Mouse (Mus musculus) heart, embryonic 12.5 days (tissue): ENCODE results near the gene Agrn. TPM values are rescaled to one million over a fixed set of nuclear protein-coding genes. Genes with fewer than 3 reads are reported as not detected.

Experiments
- ATAC-seq: fragments of 200-750 bp; cut with Nextera tagmentation; 2 replicates; pipeline ENCODE4 v1.8.0; 2017; ENCODE audit warnings: moderate TSS enrichment, moderate library complexity; ENCODE audit not compliant: insufficient number of reproducible peaks, low FRiP score
- H3K27ac ChIP-seq: fragments of 300-500 bp; sonication (generic); 2 replicates; pipeline ENCODE4 v1.5.1; 2016; ENCODE audit warnings: mild to moderate bottlenecking, moderate library complexity; ENCODE audit not compliant: poor library complexity, severe bottlenecking
- H3K27me3 ChIP-seq: fragments of 300-500 bp; sonication (generic); replicated peaks from 2 replicates; pipeline ENCODE4 v1.6.1; 2016; ENCODE audit warnings: mild to moderate bottlenecking, moderate library complexity
- H3K36me3 ChIP-seq: fragments of 300-500 bp; sonication (generic); 2 replicates; pipeline ENCODE4 v1.6.1; 2016; ENCODE audit warnings: mild to moderate bottlenecking, moderate library complexity
- H3K4me1 ChIP-seq: fragments of 300-500 bp; sonication (generic); replicated peaks from 2 replicates; pipeline ENCODE4 v1.6.1; 2016; ENCODE audit warnings: mild to moderate bottlenecking
- H3K4me2 ChIP-seq: fragments of 300-500 bp; sonication (generic); 2 replicates; pipeline ENCODE4 v1.6.1; 2016; ENCODE audit warnings: mild to moderate bottlenecking, moderate library complexity
- H3K4me3 ChIP-seq: fragments of 300-500 bp; sonication (generic); 2 replicates; pipeline ENCODE4 v1.5.1; 2016; ENCODE audit warnings: mild to moderate bottlenecking
- H3K9ac ChIP-seq: fragments of 300-500 bp; sonication (generic); 2 replicates; pipeline ENCODE4 v1.6.1; 2016; ENCODE audit warnings: mild to moderate bottlenecking, moderate library complexity
- H3K9me3 ChIP-seq: fragments of 300-500 bp; sonication (generic); replicated peaks from 2 replicates; pipeline ENCODE4 v1.6.1; 2016; ENCODE audit warnings: mild to moderate bottlenecking, moderate library complexity
- WGBS: fragments of 180-500 bp; shearing (Covaris S2); methylation state at CpG from one replicate; pipeline ENCODE4 v1.1.7; 2016; 5-methylcytosine and 5-hydroxymethylcytosine counted together
- polyA plus RNA-seq: library from polyadenylated mRNA; unstranded; fragments of >200 nt; fragmentation: Nextera tagmentation; extraction: Ambion mirVana; gene quantifications from 2 replicates; pipeline ENCODE4 v1.2.1, GENCODE M21; 2016

Gene Agrn
- polyA plus RNA-seq, 1 experiment from 2014 or later, result 69.5 TPM

GRCm38 (mm10) chr4:156219936-156220335 is 22.6 kb upstream of the Agrn start:
- 85% methylated on average over 11 of the region's 11 CpGs for WGBS
- no peak for ATAC-seq

GRCm38 (mm10) chr4:156217838-156218237 is 20.6 kb upstream of the Agrn start:
- Histone ChIP-seq H3K4me3 (no peak overlapping the region), H3K9ac (no peak overlapping the region), H3K27me3 (no peaks in the 10 kb centered on the region), H3K4me1 (peaks cover 23% of the 10 kb centered on the region), H3K36me3 (no peaks in the 10 kb centered on the region), H3K9me3 (no peaks in the 10 kb centered on the region), H3K4me2 (no peak overlapping the region), H3K27ac (no peak overlapping the region)
- 77% methylated on average over 16 of the region's 16 CpGs for WGBS
- ATAC-seq, result no peak

More at GRCm38 (mm10) chr4:156219936-156220335, 22.6 kb upstream of the Agrn start:
- Histone ChIP-seq H3K27ac (no peak overlapping the region), H3K9me3 (no peaks in the 10 kb centered on the region), H3K27me3 (no peaks in the 10 kb centered on the region), H3K36me3 (no peaks in the 10 kb centered on the region), H3K4me3 (no peak overlapping the region), H3K4me1 (peaks cover 23% of the 10 kb centered on the region), H3K9ac (no peak overlapping the region), H3K4me2 (no peak overlapping the region)

- no peaks in the 10 kb centered on the region for H3K9me3 ChIP-seq
- H3K9ac ChIP-seq, result peak overlapping the region; percentile 44; the same call in 1 of the 2 replicates
- H3K36me3 ChIP-seq, result no peaks in the 10 kb centered on the region
- H3K4me1 ChIP-seq, result peaks cover 23% of the 10 kb centered on the region
- H3K27me3 ChIP-seq, result no peaks in the 10 kb centered on the region
- 69% methylated on average over 16 of the region's 16 CpGs for WGBS
- ATAC-seq, result no peak
- H3K4me3 ChIP-seq, result no peak overlapping the region
- no peak overlapping the region for H3K4me2 ChIP-seq
- no peak overlapping the region for H3K27ac ChIP-seq
Measured at GRCm38 (mm10) chr4:156217022-156217669, 19.9 kb upstream of the Agrn start.

GRCm38 (mm10) chr4:156216196-156216595 is 18.9 kb upstream of the Agrn start:
- Histone ChIP-seq H3K4me2 (peak overlapping the region; percentile 15; the same call in 1 of the 2 replicates), H3K36me3 (no peaks in the 10 kb centered on the region), H3K9me3 (no peaks in the 10 kb centered on the region), H3K4me3 (no peak overlapping the region), H3K27ac (peak overlapping the region; percentile 22; the same call in 1 of the 2 replicates), H3K4me1 (peaks cover 23% of the 10 kb centered on the region), H3K27me3 (no peaks in the 10 kb centered on the region), H3K9ac (no peak overlapping the region)
- ATAC-seq, result no peak
- 78% methylated on average over 2 of the region's 2 CpGs for WGBS

- H3K9me3 ChIP-seq, result no peaks in the 10 kb centered on the region
- peak within 1 kb of the TSS; percentile 59 for H3K27ac ChIP-seq
- no peak for ATAC-seq
- no peaks in the 10 kb centered on the region for H3K36me3 ChIP-seq
- peaks cover 23% of the 10 kb centered on the region for H3K4me1 ChIP-seq
- no peak within 1 kb of the TSS for H3K9ac ChIP-seq
- peak within 1 kb of the TSS; percentile 15; the same call in 1 of the 2 replicates for H3K4me2 ChIP-seq
- no peak within 1 kb of the TSS for H3K4me3 ChIP-seq
- WGBS, result 58% methylated on average over 4 of the region's 4 CpGs
- H3K27me3 ChIP-seq, result no peaks in the 10 kb centered on the region
Measured at GRCm38 (mm10) chr4:156215649-156216048, 18.4 kb upstream of the Agrn start, which contains the start of gene Perm1. Perm1 (plus strand) TSS chr4:156215868.

GRCm38 (mm10) chr4:156213134-156213533 is 15.8 kb upstream of the Agrn start:
- WGBS, result 88% methylated on average over 13 of the region's 13 CpGs
- Histone ChIP-seq H3K9ac (no peak overlapping the region), H3K36me3 (no peaks in the 10 kb centered on the region), H3K27ac (no peak overlapping the region), H3K4me2 (no peak overlapping the region), H3K9me3 (no peaks in the 10 kb centered on the region), H3K27me3 (no peaks in the 10 kb centered on the region), H3K4me3 (no peak overlapping the region), H3K4me1 (peaks cover 23% of the 10 kb centered on the region)
- no peak for ATAC-seq

GRCm38 (mm10) chr4:156209963-156210635 is 12.8 kb upstream of the Agrn start:
- Histone ChIP-seq H3K27ac (no peak overlapping the region), H3K4me1 (peaks cover 2% of the 10 kb centered on the region), H3K4me2 (no peak overlapping the region), H3K9ac (no peak overlapping the region), H3K9me3 (no peaks in the 10 kb centered on the region), H3K4me3 (no peak overlapping the region), H3K36me3 (no peaks in the 10 kb centered on the region), H3K27me3 (no peaks in the 10 kb centered on the region)
- whole genome bisulfite sequencing, result 59% methylated on average over 13 of the region's 13 CpGs
- ATAC-seq, result no peak

- WGBS, result 86% methylated on average over 4 of the region's 4 CpGs
- Histone ChIP-seq H3K27me3 (peaks cover 4% of the 10 kb centered on the region; the same call in 1 of the 2 replicates), H3K4me2 (no peak overlapping the region), H3K4me1 (peaks cover 6% of the 10 kb centered on the region; the same call in 1 of the 2 replicates), H3K4me3 (no peak overlapping the region), H3K27ac (no peak overlapping the region), H3K9me3 (no peaks in the 10 kb centered on the region), H3K36me3 (no peaks in the 10 kb centered on the region), H3K9ac (no peak overlapping the region)
- ATAC-seq, result no peak
Measured at GRCm38 (mm10) chr4:156208872-156209271, 11.6 kb upstream of the Agrn start.

- WGBS, result under 1% methylated on average over 49 of the region's 49 CpGs
- peak overlapping the region; percentile 69 for H3K27ac ChIP-seq
Measured at GRCm38 (mm10) chr4:156203413-156204131, 6.3 kb upstream of the Agrn start.

GRCm38 (mm10) chr4:156203001-156203412 is 5.7 kb upstream of the Agrn start, which contains the start of gene AW011738:
AW011738 (plus strand) TSS chr4:156203304.
- Histone ChIP-seq H3K27ac (peak within 1 kb of the TSS; percentile 69), H3K4me3 (peak within 1 kb of the TSS; percentile 60), H3K9me3 (no peaks in the 10 kb centered on the region), H3K9ac (peak within 1 kb of the TSS; percentile 71), H3K36me3 (no peaks in the 10 kb centered on the region), H3K4me1 (peaks cover 28% of the 10 kb centered on the region), H3K4me2 (peak within 1 kb of the TSS; percentile 97), H3K27me3 (peaks cover 4% of the 10 kb centered on the region; the same call in 1 of the 2 replicates)
- peak; percentile 87 for ATAC-seq
- 0% methylated on average over 39 of the region's 39 CpGs for WGBS

More at GRCm38 (mm10) chr4:156203413-156204131, 6.3 kb upstream of the Agrn start:
- H3K9me3 ChIP-seq, result no peaks in the 10 kb centered on the region
- peak overlapping the region; percentile 97 for H3K4me2 ChIP-seq
- no peaks in the 10 kb centered on the region for H3K36me3 ChIP-seq
- peak overlapping the region; percentile 60 for H3K4me3 ChIP-seq
- H3K4me1 ChIP-seq, result peaks cover 26% of the 10 kb centered on the region
- H3K27me3 ChIP-seq, result peaks cover 4% of the 10 kb centered on the region; the same call in 1 of the 2 replicates
- peak overlapping the region; percentile 71 for H3K9ac ChIP-seq
- peak; percentile 47; the same call in 1 of the 2 replicates for ATAC-seq
